Mouse (Mus musculus) myocyte (in vitro differentiated cells): ENCODE data around the gene R3hcc1l.

ENCODE experiments used
- CEBPB ChIP-seq: IDR thresholded peaks from 2 replicates; pipeline ENCODE4 v1.6.1; 2011; ENCODE audit warnings: mild to moderate bottlenecking, moderate library complexity; ENCODE audit not compliant: poor library complexity, insufficient read depth, severe bottlenecking
- E2F4 ChIP-seq: IDR thresholded peaks from one replicate; pipeline ENCODE4 v1.6.1; 2011; ENCODE audit warnings: mild to moderate bottlenecking, control low read depth, moderate library complexity; ENCODE audit not compliant: insufficient read depth
- MYOG ChIP-seq, 3 experiments: IDR thresholded peaks; one replicate each; pipeline ENCODE4 v1.6.1; 2011; ENCODE audit warnings: control low read depth in 2 of 3, low read depth in 2 of 3, mild to moderate bottlenecking in 2 of 3; ENCODE audit not compliant: insufficient read length in 2 of 3, control insufficient read depth in 1 of 3, insufficient read depth in 1 of 3
- POLR2A ChIP-seq: IDR thresholded peaks from one replicate; pipeline ENCODE4 v1.6.1; 2011; ENCODE audit warnings: low read depth, mild to moderate bottlenecking, control low read depth, moderate library complexity; ENCODE audit not compliant: insufficient read length
- POLR2AphosphoS2 ChIP-seq: IDR thresholded peaks from one replicate; pipeline ENCODE4 v1.6.1; 2011; ENCODE audit warnings: low read depth, control low read depth; ENCODE audit not compliant: insufficient read length
- SRF ChIP-seq: IDR thresholded peaks from one replicate; pipeline ENCODE4 v1.6.1; 2011; ENCODE audit warnings: low read depth; ENCODE audit not compliant: control insufficient read depth, insufficient read length
- TCF12 ChIP-seq: IDR thresholded peaks from one replicate; pipeline ENCODE4 v1.6.1; 2011; ENCODE audit warnings: mild to moderate bottlenecking, control low read depth; ENCODE audit not compliant: poor library complexity, insufficient read depth, severe bottlenecking
- USF1 ChIP-seq: IDR thresholded peaks from one replicate; pipeline ENCODE4 v1.6.1; 2011; ENCODE audit warnings: low read depth, mild to moderate bottlenecking, control low read depth, moderate library complexity

DNA sequence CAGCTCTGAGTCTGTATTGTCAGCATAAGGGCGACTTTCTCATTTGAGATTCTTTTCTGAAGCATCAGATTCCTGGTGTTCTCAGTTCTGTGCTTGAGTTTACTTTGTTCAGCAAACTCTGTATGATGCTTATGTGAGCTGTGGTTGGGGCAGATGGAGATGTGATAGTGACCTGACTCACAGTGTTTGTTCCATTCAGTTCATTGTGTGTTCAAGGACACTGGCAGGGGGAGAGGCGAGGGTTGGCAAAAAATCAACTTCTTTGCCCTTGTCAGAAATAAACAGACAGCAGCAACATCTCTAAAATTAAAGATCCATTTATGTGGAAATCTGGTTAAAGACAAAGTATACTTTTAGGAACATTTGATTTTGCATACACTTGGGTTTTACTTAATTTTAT is 50.5 kb downstream of the R3hcc1l start:
- no peak for TF ChIP-seq POLR2A
- no peak for TF ChIP-seq POLR2AphosphoS2
- no peak for TF ChIP-seq SRF
- no peak for TF ChIP-seq E2F4
- TF ChIP-seq CEBPB, result no peak
- no peak for TF ChIP-seq TCF12
- no peak for TF ChIP-seq MYOG (IDR thresholded peaks at IDR 0.05; ENCODE audit: control insufficient read depth in 1 of 3, insufficient read depth in 1 of 3, insufficient read length in 2 of 3, low read depth in 2 of 3)
- TF ChIP-seq USF1, result no peak
